Mouse (Mus musculus) monocyte, adult 5-6 weeks (primary cell): Measurements from ENCODE around the gene Ecsit. TPM values are rescaled to one million over a fixed set of nuclear protein-coding genes. Genes with fewer than 3 reads are reported as not detected.

Source experiments
- ATAC-seq: fragments of 153-309, 156-312 bp; replicated peaks from 2 replicates; pipeline ENCODE4 v1.8.0; 2017; ENCODE audit warnings: mild to moderate bottlenecking; ENCODE audit not compliant: low TSS enrichment, insufficient number of reproducible peaks, severe bottlenecking, poor library complexity, low FRiP score
- total RNA-seq: library from RNA; stranded (forward); fragments of 200-1000, 200-491, 200-594 nt; gene quantifications from 3 replicates; pipeline ENCODE4 v1.2.3, GENCODE M21; 2017

The Ecsit gene
- 7.4 to 18.5 TPM (median 15.5 TPM) in 3 replicates for total RNA-seq

GRCm38 (mm10) chr9:22085022-22085834 lies at the start of gene Ecsit:
TSS of gene Ecsit (minus strand) at chr9:22085438.
- ATAC-seq, result peak; percentile 99

GRCm38 (mm10) chr9:22134246-22134890 lies 49.1 kb upstream of the Ecsit start:
- no peak for ATAC-seq

GRCm38 (mm10) chr9:22132220-22132619 lies 47.0 kb upstream of the Ecsit start:
- ATAC-seq, result no peak

- ATAC-seq, result peak; percentile 76
Measured at GRCm38 (mm10) chr9:22131226-22131981, 46.2 kb upstream of the Ecsit start.

GRCm38 (mm10) chr9:22125246-22126027 lies 40.2 kb upstream of the Ecsit start:
- peak; percentile 73 for ATAC-seq

- ATAC-seq, result no peak
Measured at GRCm38 (mm10) chr9:22124169-22124568, 38.9 kb upstream of the Ecsit start.

GRCm38 (mm10) chr9:22123069-22123609 lies 37.9 kb upstream of the Ecsit start:
- ATAC-seq, result peak; percentile 20; the same call in 1 of the 2 replicates

GRCm38 (mm10) chr9:22122005-22122404 lies 36.8 kb upstream of the Ecsit start:
- peak; percentile 34 for ATAC-seq

GRCm38 (mm10) chr9:22121545-22121944 lies 36.3 kb upstream of the Ecsit start:
- no peak for ATAC-seq

- peak; percentile 62 for ATAC-seq
Measured at GRCm38 (mm10) chr9:22119543-22119942, 34.3 kb upstream of the Ecsit start.

- ATAC-seq, result peak; percentile 58
Measured at GRCm38 (mm10) chr9:22117754-22118456, 32.7 kb upstream of the Ecsit start.

- peak; percentile 82 for ATAC-seq
Measured at GRCm38 (mm10) chr9:22116740-22117426, 31.6 kb upstream of the Ecsit start, which contains the start of gene Elof1. TSS of gene Elof1 (minus strand) at chr9:22117172.

- no peak for ATAC-seq
Measured at GRCm38 (mm10) chr9:22116086-22116485, 30.8 kb upstream of the Ecsit start.

GRCm38 (mm10) chr9:22115635-22116034 lies 30.4 kb upstream of the Ecsit start:
- no peak for ATAC-seq

GRCm38 (mm10) chr9:22108194-22108593 lies 23.0 kb upstream of the Ecsit start:
- ATAC-seq, result no peak

GRCm38 (mm10) chr9:22099922-22100321 lies 14.7 kb upstream of the Ecsit start:
- ATAC-seq, result no peak

GRCm38 (mm10) chr9:22098993-22099696 lies 13.9 kb upstream of the Ecsit start, which contains the start of gene Cnn1:
TSS of gene Cnn1 (plus strand) at chr9:22099216.
- ATAC-seq, result no peak
